Mouse (Mus musculus) ES-E14 (cell line): ENCODE measurements around the gene Ankrd40. TPM values are rescaled to one million over a fixed set of nuclear protein-coding genes. Genes with fewer than 3 reads are reported as not detected.

ENCODE experiments used
- DNase-seq: peaks from one replicate; pipeline ENCODE4 v3.0.0-alpha.2; 2013; ENCODE audit warnings: low read depth, low spot score
- H3K27ac ChIP-seq: 2 replicates; pipeline ENCODE4 v1.5.1; 2012; ENCODE audit warnings: low read depth, mild to moderate bottlenecking, low read length, moderate library complexity, mixed read lengths; ENCODE audit not compliant: poor library complexity, insufficient read depth, severe bottlenecking
- H3K36me3 ChIP-seq: 2 replicates; pipeline ENCODE4 v1.6.1; 2012; ENCODE audit warnings: mild to moderate bottlenecking, low read length, moderate library complexity, mixed read lengths; ENCODE audit not compliant: control insufficient read depth, poor library complexity, insufficient read depth, severe bottlenecking
- H3K4me1 ChIP-seq, 2 experiments: fragments of 150-350 bp in 1 of 2; sonication (generic) in 1 of 2; 2 replicates each; pipeline ENCODE4 v1.6.1; 2012; ENCODE audit warnings: low read length in 2 of 2, mild to moderate bottlenecking in 1 of 2, mixed read lengths in 1 of 2; ENCODE audit not compliant: control insufficient read depth in 2 of 2, insufficient read depth in 2 of 2, poor library complexity in 1 of 2
- H3K4me3 ChIP-seq, 2 experiments: fragments of 150-350 bp in 1 of 2; sonication (generic) in 1 of 2; 2 replicates each; pipeline ENCODE4 v1.5.1; 2012; ENCODE audit warnings: low read length in 2 of 2, low read depth in 1 of 2, mild to moderate bottlenecking in 1 of 2, mixed read lengths in 1 of 2; ENCODE audit not compliant: insufficient read depth in 1 of 2, poor library complexity in 1 of 2, severe bottlenecking in 1 of 2
- H3K9ac ChIP-seq: 2 replicates; pipeline ENCODE4 v1.6.1; 2012; ENCODE audit warnings: low read depth, mild to moderate bottlenecking, low read length, mixed read lengths; ENCODE audit not compliant: poor library complexity, insufficient read depth, severe bottlenecking
- H3K9me3 ChIP-seq: fragments of 150-350 bp; sonication (generic); 2 replicates; pipeline ENCODE4 v1.6.1; 2012; ENCODE audit warnings: low read depth, mild to moderate bottlenecking, low read length; ENCODE audit not compliant: control insufficient read depth, insufficient read depth
- CHD2 ChIP-seq: IDR thresholded peaks from 2 replicates; pipeline ENCODE4 v1.6.1; 2014; ENCODE audit warnings: mild to moderate bottlenecking, low read depth, low read length, inconsistent platforms
- HCFC1 ChIP-seq: IDR thresholded peaks from 2 replicates; pipeline ENCODE4 v1.6.1; 2012; ENCODE audit warnings: low read length, inconsistent platforms, borderline replicate concordance; ENCODE audit not compliant: insufficient read depth
- MAFK ChIP-seq: IDR thresholded peaks from 2 replicates; pipeline ENCODE4 v1.6.1; 2014; ENCODE audit warnings: mild to moderate bottlenecking, low read depth, low read length, inconsistent platforms; ENCODE audit not compliant: insufficient read depth
- ZC3H11A ChIP-seq: IDR thresholded peaks from 2 replicates; pipeline ENCODE4 v1.6.1; 2012; ENCODE audit warnings: low read depth, mild to moderate bottlenecking, inconsistent platforms, low read length, borderline replicate concordance
- ZNF384 ChIP-seq: IDR thresholded peaks from 2 replicates; pipeline ENCODE4 v1.6.1; 2012; ENCODE audit warnings: low read depth, low read length, inconsistent platforms
- in situ Hi-C, 2 experiments: fragments of 600-800 bp; cut with MboI; formaldehyde crosslinking; loops; one replicate each; pipeline ENCODE4 v1.15.1; 2025; ENCODE audit warnings: low sequenced_read_pairs in 2 of 2, inconsistent platforms in 1 of 2; ENCODE audit not compliant: unreplicated experiment in 2 of 2
- total RNA-seq: library from RNA; depleted of rRNA; stranded (reverse); fragments of 300-350 nt; gene quantifications from 2 replicates; pipeline ENCODE4 v1.2.3, GENCODE M21; 2012; rRNA removed

The Ankrd40 gene
- total RNA-seq, 1 experiment: 42.7 TPM

DNA sequence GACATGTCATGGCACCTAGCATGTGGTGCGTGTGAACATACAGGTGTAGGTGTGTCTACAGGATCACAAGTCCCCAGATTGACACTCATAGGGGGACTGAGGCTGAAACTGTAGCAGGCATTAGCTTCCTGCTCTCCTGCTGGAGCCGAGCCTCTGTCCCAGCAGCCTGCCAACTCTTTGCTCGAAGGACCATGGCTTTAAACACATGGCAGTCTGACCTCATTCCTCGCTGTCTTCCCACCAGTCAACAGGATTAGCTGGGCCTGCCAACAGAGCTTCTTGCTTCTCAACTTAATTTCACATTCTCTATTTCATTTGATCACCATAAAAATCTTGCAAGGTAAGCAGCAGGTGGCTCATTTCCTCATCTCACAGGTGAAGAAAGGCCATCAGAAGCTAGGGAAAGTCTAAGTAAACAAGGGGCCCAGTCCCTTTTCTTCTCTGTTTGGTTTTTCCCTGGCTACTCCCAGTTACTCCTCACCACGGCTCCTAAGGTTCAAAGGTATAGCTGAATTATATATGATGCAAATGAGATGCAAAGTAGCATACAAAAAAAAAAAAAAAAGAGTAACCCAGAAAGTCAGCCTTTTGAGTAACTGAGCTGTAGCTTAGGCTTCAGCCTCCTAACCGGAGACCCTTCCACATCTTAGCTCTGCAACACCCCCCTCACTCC, 62.1 kb downstream of the Ankrd40 start:
- Histone ChIP-seq H3K9ac (no peak overlapping the region), H3K36me3 (no peaks in the 10 kb centered on the region), H3K4me3 (no peak overlapping the region), H3K27ac (no peak overlapping the region), H3K9me3 (no peaks in the 10 kb centered on the region), H3K4me1 (no peaks in the 10 kb centered on the region)
- in situ Hi-C loops: no loop called here
- TF ChIP-seq ZNF384 (no peak), CHD2 (no peak), HCFC1 (no peak), MAFK (no peak), ZC3H11A (no peak)
- no peak for DNase-seq

DNA sequence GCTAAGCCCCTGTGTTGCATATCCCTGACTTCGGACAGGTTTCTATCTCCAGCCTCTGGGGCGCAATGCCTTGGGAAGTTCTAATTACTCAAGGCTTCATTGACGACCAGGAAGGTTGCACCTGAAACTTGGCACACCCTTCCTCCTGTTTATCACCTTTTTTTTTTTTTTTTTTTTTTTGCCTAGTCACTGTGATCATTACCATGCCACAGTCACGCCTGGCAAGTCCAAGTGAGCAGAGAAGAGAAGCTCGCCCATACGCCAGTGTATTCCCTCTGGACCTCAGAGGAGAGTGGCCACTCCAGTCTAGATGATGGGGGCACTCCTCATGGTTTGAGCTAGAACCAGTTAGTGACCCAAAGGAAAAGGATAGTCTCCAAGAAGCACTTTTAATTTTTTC, 63.0 kb downstream of the Ankrd40 start:
- Histone ChIP-seq H3K9ac (no peak overlapping the region), H3K4me1 (no peaks in the 10 kb centered on the region), H3K36me3 (no peaks in the 10 kb centered on the region), H3K27ac (no peak overlapping the region), H3K9me3 (no peaks in the 10 kb centered on the region), H3K4me3 (no peak overlapping the region)
- TF ChIP-seq HCFC1: no peak
- TF ChIP-seq ZC3H11A: no peak
- TF ChIP-seq ZNF384: no peak
- no peak for TF ChIP-seq MAFK
- no peak for TF ChIP-seq CHD2
- no peak for DNase-seq
- in situ Hi-C loops: no loop called here

Other genes with a start within 250 kb of the Ankrd40 start
- 10.8 and 11.3 TPM in 2 replicates for gene Tob1, start 116.5 kb upstream of the Ankrd40 start, total RNA-seq
- 0.31 and 0.53 TPM in 2 replicates for gene Wfikkn2, start 82.0 kb upstream of the Ankrd40 start, total RNA-seq
- gene Gm21885, start 46.1 kb upstream of the Ankrd40 start, total RNA-seq: 0.40 TPM in 1 of 2 replicates, not detected in the other
- 60.3 and 66.8 TPM in 2 replicates for gene Luc7l3, start 6.0 kb upstream of the Ankrd40 start, total RNA-seq
- gene Abcc3, start 65.0 kb downstream of the Ankrd40 start, total RNA-seq: 0.79 and 1.5 TPM in 2 replicates
- 1.6 and 2.2 TPM in 2 replicates for gene Cacna1g, start 146.2 kb downstream of the Ankrd40 start, total RNA-seq
- gene Spata20, start 158.2 kb downstream of the Ankrd40 start, total RNA-seq: 0.26 and 0.71 TPM in 2 replicates
- 0.48 and 1.7 TPM in 2 replicates for gene Epn3, start 172.0 kb downstream of the Ankrd40 start, total RNA-seq
- gene Mycbpap, start 193.7 kb downstream of the Ankrd40 start, total RNA-seq: 0.45 and 0.48 TPM in 2 replicates
- 2.1 and 2.4 TPM in 2 replicates for gene Rsad1, start 221.3 kb downstream of the Ankrd40 start, total RNA-seq
- 0.11 TPM in 1 of 2 replicates, not detected in the other for gene Chad, start 237.0 kb downstream of the Ankrd40 start, total RNA-seq